Mouse (Mus musculus) regulatory T cell (primary cell): Measurements from ENCODE around the gene Zfp985.

ENCODE experiments used
- in situ Hi-C: fragments of 300-600 bp; cut with MboI, MseI; formaldehyde crosslinking; loops from one replicate; pipeline ENCODE4 v1.15.1; 2025; ENCODE audit warnings: high pct_unique_total_duplicates

Zfp985 gene

GRCm38 (mm10) chr4:147601881-147602280 is 48.8 kb downstream of the Zfp985 start:
- in situ Hi-C loops: loop anchor here (5.0 to 25.0 kb wide), 2 partner anchors 110 to 240 kb away; partner anchors contain the start of genes Zfp534 and Zfp978

- in situ Hi-C loops: loop anchor here (5.0 to 25.0 kb wide), 2 partner anchors 108 to 242 kb away; partner anchors contain the start of genes Zfp534 and Zfp978
These were observed 50.7 kb downstream of the Zfp985 start for GRCm38 (mm10) chr4:147603806-147604205.

- in situ Hi-C loops: loop anchor here (25.0 kb wide), 1 partner anchor 107 kb away; the partner anchor contains the start of gene Zfp534
These were observed 52.4 kb downstream of the Zfp985 start for GRCm38 (mm10) chr4:147605521-147605920.

GRCm38 (mm10) chr4:147606511-147606910 is 53.4 kb downstream of the Zfp985 start:
- in situ Hi-C loops: loop anchor here (25.0 kb wide), 1 partner anchor 106 kb away; the partner anchor contains the start of gene Zfp534

- in situ Hi-C loops: loop anchor here (5.0 kb wide), 1 partner anchor 1467 kb away; no protein-coding TSS in a partner anchor
These were observed 80.8 kb downstream of the Zfp985 start for GRCm38 (mm10) chr4:147633818-147634262.
